Mouse (Mus musculus): Measurements from ENCODE around the gene Abcb10.
A peak's percentile ranks its signal among the peaks of the same experiment; 100 is the strongest.
"Not testable (repeated sequence)": the region's sequence is repeated elsewhere in the genome, so short reads cannot be mapped to it uniquely, and the experiment has no call there.

The Abcb10 gene

DNA sequence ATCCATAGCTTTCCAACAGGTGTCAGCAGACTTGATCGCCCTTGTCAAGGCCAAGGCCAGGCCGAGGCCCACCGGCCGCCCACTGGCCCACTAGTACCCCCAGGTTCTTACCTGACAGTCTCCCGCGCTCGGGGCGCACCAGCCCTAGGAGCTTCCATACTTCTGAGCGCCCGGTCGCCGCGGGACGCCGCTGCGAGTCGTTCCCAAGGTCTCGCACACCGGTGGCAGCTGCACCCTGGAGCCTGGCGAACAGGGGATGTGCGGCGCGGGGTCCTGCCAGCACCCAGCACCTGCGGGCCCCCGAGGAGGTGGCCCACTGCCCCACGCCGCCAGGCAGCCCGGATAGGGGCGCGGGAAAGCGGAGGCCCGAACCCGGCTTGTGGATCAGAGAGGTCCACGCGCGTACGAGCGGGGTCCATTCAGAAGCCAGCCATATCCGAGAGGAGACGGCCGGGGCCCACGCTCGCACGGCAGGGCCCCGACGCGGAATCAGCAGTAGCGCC is 580 bp downstream of the Abcb10 start:
- DNase-seq (ENCODE audit: low read depth in 1 of 2, low spot score in 2 of 2) = peak in 1 of 2 experiments; percentile 2

DNA sequence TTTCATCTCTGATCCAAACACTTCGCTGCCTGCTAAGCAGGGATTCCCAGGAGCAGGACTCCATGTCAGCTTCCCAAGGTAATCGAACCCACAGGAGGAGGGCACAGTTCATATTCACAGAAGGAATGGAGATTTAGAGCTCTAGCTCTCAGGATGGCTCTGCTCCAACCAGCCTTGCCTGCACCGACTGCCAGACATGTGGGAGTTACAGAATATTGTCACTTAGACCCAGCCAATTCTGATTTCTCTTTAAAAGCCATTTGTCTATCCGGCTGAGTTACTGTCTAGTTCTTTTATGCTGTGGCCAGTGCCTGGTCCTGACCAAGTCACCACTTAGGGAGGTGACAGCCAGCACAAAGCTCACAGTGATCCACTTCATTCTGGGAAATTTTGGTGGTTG is 1.2 kb downstream of the Abcb10 start:
- no peak for DNase-seq (ENCODE audit: low read depth in 1 of 2, low spot score in 2 of 2)

DNA sequence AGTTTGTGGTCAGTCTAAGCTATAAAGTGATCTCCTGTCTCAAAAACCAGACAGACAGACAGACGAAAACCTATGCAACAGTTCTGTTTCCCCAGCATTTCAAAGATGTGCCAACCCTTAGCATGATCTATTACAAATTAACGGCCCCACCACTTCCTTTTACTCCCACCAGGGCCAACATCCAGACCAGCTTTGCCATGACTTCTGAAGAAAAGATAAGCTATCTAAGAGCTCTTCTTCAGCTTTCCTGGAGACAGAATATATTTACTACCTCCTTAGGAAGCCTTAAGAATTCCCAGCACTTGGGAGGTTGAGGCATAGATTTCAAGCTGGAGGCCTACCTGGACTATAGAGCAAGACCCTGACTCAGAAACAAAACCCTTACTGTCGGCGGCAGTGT is 2.7 kb downstream of the Abcb10 start:
- no peak for DNase-seq (ENCODE audit: low read depth in 1 of 2, low spot score in 2 of 2)

DNA sequence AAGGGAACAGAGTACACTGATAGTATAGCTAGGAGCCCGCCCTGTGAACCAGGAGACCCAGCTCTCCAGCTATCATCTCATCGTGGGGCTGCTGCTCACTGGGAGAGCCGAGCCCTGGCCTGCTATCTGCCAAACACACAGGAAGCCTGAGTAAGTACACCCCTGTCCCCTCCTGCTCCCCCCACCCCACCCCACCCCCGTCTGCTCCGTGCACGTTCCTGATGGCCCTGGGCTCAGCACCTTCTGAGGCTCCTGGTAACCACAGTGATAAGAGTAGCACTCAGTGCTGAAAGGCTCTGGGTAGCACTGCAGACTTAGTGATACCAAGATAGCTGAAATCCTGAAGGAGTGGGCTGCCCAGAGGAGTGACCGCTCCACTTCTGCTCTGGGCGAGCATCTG is 4.0 kb downstream of the Abcb10 start:
- no peak for DNase-seq (ENCODE audit: low read depth in 1 of 2, low spot score in 2 of 2)

DNA sequence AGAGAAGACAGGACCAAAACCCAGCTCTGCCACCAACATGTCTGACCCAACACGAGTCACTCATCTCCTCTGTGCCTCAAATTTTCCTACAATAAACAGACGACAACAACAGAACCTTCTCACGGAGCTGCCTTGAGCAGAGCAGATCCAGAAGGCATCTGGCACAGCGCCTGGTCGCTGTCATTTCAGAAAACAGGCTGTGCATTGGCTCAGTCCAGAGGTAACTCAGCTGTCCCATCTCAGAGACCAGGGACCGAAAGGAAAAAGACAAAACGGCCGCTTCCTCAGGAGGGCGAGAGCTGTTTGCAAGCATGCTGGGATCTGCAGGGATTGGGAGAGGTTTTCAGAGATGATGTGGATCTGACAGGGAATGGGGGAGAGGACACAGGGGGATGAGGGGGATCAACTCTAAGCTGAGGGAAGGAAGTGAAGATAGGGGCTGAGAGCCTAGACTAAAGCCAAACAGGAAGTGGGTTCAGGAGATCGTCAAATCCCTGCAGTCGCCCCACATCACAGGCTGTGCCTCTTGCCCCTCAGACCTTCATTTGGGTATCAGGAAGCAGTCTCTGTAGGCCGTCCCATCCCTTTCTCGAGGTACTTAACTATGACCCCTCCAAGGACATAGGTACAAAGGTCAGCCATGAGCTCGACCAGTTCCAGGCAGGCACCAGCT is 4.6 kb downstream of the Abcb10 start:
- no peak for DNase-seq (ENCODE audit: low read depth in 1 of 2, low spot score in 2 of 2)

DNA sequence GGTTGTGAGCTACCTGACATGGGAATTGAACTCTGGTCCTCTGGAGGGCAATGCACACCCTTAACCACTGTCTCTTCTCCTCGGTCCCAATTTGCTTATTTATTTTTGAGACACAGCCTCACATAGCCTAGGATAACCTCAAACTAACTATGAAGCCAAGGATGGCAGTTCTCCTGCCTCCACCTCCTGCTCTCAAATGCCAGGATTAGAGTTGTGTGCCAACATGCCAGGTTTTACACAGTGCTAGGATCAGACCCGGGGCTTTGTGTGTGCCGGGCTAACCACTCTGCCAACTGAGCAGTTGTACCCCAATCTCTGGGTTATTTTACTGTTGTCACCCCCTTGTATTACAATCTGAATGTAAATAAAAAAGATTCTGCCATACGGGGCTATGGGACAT is 5.4 kb downstream of the Abcb10 start:
- DNase-seq (ENCODE audit: low read depth in 1 of 2, low spot score in 2 of 2) = no peak

DNA sequence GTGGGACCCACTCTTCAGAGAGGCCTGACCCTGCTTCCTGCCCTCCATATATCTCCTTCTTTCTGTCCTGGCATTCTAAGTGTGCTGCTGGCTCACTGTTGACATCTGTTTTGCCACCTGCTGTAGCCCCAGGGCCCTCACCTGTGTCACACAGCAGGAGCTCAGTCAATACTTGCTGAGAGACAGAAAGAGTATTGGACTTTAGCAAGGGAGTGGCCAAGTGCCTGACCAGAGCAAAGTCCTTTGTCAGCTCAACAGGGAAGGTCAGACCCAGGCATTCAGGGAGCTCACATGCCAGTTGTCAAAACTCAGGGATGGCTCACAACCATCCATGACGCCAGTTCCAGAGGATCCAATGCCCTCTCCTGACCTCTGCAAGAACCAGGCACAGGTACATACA is 9.4 kb downstream of the Abcb10 start:
- no peak for DNase-seq (ENCODE audit: low read depth in 1 of 2, low spot score in 2 of 2)

DNA sequence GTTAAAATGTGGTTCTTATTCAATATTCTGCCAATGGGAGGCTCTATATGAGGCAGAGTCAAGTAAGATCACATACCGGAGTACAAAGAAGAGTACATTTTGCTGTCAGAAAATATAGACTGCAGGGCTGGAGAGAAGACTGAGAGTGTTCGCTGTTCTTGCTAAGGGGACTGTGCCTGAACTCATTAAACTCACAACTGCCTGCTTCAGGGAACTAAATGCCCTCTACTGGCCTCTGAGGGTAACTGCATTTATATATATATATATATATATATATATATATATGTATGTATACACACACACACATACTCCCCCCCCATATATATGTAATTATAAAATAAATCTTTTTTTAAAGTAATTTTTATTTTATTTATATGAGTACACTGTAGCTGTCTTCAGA is 16.0 kb downstream of the Abcb10 start:
- DNase-seq (ENCODE audit: low read depth in 1 of 2, low spot score in 2 of 2) = no peak

DNA sequence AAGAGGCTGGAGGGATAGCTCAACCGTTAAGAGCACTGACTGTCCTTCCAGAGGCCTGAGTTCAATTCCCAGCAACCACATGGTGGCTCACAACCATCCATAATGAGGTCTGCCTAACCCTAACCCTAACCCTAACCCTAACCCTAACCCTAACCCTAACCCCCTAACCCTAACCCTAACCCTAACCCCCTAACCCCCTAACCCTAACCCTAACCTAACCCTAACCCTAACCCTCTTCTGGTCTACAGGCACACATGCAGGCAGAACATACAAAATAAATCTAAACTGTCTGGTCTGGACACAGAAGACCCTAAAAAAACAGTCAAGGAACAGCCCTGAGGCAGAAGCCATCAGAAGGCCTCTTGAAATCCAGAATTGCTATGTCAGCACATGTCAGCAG is 21.6 kb downstream of the Abcb10 start:
- DNase-seq (ENCODE audit: low read depth in 1 of 2, low spot score in 2 of 2) = no peak

DNA sequence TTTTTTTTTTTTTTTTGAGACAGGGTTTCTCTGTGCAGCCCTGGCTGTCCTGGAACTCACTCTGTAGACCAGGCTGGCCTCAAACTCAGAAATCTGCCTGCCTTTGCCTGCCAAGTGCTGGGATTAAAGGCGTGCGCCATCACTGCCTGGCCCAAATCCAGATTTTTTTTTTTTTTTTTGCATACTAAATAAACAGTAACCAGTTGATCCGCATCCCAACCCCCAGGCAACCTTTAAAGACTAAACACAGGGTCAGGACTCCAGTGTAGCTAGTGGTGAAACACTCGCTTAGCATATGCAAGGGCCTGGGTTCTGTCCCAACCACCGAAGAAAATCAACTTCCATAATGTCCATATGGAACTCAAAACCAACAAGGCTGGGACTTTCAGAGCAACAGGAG is 22.4 kb downstream of the Abcb10 start:
- DNase-seq (ENCODE audit: low read depth in 1 of 2, low spot score in 2 of 2) = not testable (repeated sequence)

DNA sequence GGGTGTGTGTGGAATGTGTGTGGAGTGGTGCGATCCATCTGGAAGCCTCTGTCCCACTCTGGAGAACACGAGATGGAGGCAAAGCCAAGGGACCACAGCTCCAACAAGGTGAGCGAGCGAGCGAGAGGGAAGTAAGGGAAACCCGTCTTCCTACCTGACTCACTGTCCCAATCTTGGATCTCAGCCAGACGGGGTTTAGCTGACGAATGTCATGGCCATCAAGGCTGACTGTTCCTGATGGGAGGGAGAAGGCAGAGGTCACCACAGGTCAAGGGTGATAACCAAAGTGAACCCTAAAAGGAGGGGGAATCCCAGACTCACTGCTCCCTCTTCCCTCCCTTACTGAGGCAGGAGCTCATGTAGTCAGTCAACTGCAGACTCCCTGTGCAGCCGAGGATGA is 22.9 kb downstream of the Abcb10 start:
- DNase-seq (ENCODE audit: low read depth in 1 of 2, low spot score in 2 of 2) = no peak

DNA sequence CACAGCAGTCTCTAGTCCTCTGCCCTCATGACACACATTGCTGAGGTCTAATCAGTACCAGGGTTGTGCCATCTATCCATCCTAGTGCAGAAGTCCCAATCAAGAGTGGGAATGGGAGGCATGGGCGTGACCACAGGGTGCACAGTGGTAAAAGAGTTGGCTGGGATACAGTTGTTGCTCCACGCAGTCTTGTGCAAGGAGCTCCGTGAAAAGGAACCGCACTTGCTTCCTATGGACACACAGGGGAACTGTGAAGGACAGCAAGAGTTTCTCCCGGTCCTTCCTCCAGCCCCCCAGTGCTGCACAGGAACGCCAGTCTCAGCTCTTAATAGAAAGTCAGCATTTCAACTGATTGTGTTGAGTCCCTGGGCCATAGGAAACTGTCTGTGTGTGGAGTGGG is 23.4 kb downstream of the Abcb10 start:
- no peak for DNase-seq (ENCODE audit: low read depth in 1 of 2, low spot score in 2 of 2)

DNA sequence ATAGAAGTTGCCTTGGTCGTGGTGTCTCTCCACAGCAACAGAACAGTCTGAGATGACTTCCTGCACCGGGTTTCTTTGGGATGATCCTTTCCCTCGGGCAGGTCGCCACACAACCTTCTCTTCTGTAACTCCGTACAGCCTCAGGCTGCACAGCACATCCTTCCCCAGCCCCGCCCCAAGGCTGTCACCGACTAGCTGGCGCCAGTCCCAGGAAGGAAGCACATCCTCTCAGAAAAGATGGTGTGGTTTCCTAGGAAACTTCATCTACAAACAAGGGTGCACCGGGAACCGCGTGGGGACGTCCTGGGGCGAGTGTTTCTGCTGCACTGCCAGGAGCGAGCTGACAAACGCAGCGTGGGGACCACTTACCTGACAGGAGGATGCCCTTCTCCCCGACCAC is 24.8 kb downstream of the Abcb10 start:
- no peak for DNase-seq (ENCODE audit: low read depth in 1 of 2, low spot score in 2 of 2)

DNA sequence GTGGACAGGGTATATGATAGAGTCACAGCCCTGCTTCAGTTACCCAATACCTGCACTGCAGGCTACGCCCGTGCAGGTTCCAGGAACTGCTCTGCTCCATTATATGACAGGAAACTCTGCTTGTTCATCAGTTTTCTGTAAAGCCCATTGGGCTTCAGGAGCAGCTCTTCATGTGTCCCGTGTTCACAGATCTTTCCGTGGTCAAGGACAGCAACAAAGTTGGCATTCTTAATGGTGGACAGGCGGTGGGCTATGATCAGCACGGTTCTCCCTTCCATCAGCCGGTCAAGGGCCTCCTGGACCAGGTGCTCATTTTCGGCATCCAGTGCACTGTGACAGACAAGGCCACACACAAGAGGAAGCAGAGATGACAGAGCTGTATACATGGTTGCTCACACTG is 28.7 kb downstream of the Abcb10 start:
- DNase-seq (ENCODE audit: low read depth in 1 of 2, low spot score in 2 of 2) = no peak

DNA sequence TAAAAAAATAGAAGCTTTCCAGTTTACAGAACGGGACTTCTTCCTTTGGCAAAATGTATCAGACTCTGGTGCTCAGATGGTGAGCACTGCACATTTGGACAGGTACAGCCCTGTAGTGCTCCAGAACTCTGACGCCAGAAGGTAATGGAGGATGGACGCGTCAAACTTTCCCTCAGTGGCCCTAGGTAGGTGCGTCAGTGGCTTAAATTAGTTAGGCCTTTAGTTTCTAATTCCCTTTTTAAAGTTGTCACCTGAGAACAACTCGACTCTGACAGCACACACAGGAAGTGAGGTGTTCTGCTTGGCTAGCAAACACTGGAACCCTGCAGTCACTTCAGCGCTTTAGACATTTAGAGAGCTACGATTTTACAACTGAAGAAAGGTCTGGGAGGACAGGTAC is 29.2 kb downstream of the Abcb10 start:
- DNase-seq (ENCODE audit: low read depth in 1 of 2, low spot score in 2 of 2) = no peak

DNA sequence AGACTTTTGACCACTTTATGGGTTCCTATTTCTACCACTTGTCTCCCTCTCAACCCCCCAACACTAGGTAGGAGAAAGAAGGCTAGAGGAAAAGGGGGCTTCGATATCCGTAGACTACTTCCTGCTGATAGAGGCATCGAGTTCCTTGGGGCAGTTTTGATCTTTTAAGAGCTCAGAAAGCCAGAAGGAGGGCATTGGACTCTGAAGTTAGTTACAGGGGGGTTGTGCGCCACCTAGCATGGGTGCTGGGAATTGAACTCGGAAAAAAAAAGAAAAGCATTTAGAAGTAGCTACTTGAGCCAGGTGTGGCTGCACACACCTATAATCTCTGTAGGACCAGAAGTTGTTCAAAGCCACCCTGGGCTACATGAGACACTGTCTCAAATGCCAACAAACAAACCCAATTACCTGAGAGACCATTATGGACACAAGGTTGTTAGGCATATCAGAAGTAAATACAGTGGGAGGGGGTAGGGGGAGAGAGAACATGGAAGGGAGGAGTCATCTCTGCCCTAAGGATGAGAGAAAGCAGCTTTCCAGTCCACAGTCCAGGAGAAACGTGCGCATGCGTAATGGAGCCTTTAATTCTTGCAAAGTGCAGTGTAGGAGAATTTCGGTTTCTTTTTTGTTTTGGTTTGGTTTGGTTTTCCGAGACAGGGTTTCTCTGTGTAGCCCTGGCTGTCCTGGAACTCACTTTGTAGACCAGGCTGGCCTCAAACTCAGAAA is 32.7 kb downstream of the Abcb10 start:
- peak in 1 of 2 experiments; percentile 37 for DNase-seq (ENCODE audit: low read depth in 1 of 2, low spot score in 2 of 2)

DNA sequence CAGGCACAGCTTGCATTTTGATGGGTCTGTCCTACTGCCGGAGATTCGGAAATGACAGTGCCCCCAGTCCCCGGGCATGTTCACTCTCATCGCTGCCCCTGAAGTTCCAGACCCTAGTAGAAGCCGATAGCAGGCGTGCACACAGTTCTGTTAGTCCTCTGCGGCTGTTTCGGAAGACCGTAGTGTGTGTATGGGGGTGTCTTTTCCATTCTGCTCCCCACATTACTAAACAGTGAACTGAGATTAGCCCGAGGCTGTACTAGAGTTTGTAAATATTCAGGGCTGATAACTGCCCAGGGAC is 33.3 kb downstream of the Abcb10 start:
- DNase-seq (ENCODE audit: low read depth in 1 of 2, low spot score in 2 of 2) = no peak

DNA sequence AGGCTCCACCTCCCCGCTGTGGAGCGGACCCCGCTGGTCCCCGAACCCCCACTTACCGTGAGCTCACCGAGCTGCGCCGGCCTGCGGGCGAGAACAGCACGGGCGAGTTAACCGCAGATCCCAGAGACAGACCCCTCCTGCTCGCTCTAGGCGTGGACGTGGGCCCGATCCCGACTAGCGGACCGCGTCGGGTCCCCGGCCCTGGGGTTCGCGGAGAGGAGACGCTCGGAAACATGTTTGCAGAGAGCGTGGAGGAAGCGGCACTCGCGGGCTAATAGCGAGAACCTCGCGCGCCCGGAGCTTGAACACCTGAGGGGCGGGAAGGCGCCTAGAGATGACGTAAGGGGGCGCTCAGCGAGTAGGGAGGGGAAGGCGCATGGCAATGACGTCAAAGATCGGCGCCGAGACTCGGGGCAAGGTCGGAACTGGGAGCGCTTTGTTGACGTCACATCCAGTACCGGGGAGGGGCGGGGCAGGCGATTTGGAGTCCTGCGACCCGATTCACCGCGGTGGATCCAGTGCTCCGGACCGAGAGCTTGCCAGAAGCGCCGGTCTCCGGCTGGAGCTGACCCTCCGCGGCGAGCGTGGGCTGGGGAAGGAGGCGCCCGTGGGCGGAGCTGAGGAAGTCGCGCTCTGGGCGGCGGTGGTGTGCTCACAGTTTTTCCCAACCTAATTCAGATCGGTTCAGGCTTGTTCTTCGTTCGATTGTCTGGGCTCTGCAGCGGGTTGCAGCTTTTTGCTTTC is 33.8 kb downstream of the Abcb10 start, which contains the start of gene Nup133:
Gene Nup133 (minus strand): TSS at position 324 of the 744 bp plus-strand sequence.
- DNase-seq (ENCODE audit: low read depth in 1 of 2, low spot score in 2 of 2) = peak; percentile 94 to 98

DNA sequence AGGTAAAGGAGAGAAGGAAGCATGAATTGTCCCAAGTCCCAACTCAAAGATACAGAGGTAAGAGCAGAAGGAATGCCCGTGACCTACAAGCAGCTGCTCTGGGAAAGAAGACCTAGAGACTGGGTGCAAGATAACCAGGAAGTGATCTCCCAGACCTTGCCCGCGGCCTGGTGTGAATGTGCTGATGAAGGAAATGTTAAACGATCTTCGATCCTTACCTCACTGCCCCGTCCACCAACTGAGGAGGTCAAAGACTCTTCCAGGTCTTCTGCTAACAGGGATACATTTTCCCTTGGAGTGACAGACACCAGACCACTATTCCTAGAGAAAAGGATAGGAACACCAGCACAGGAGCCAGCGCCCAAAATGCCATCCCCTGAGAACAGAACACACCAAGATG is 53.9 kb downstream of the Abcb10 start:
- DNase-seq (ENCODE audit: low read depth in 1 of 2, low spot score in 2 of 2) = no peak

DNA sequence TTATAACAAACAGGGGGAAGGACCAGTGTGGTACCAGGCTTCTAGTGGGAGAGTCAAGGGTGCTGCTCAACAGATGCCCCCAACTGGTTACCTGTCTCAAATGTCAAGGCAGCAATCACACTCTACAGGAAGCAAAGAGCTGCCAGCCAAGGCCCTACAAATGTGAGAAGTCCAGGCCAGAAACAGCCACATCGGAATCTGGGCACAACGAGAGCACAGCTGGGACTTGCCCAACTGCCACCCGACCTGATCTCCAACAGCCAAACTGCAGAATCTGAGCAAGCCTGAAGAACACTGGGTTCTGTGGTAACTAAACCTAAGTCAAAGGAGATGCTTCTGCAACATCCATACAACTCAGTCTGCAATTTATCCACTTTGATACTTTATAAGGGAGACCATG is 57.3 kb downstream of the Abcb10 start:
- no peak for DNase-seq (ENCODE audit: low read depth in 1 of 2, low spot score in 2 of 2)

DNA sequence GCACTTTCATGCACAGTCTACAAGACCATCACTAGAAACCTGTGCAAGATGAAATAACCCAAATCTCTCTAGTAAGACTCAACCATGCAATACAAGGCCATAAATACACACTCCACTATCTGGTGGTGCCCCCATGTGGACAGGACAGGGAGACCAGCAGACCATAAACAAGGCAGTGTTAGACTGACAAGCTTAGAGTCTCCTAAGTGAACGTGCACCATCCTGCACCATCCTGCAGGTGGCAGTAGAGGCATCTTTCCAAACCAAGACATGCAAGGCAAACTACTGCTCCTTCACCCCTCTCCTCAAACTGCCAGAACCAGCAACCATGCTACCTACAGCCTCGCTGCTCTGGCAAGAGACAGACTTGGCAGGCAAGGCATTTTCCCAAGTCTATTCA is 58.2 kb downstream of the Abcb10 start:
- DNase-seq (ENCODE audit: low read depth in 1 of 2, low spot score in 2 of 2) = peak; percentile 38 to 47

DNA sequence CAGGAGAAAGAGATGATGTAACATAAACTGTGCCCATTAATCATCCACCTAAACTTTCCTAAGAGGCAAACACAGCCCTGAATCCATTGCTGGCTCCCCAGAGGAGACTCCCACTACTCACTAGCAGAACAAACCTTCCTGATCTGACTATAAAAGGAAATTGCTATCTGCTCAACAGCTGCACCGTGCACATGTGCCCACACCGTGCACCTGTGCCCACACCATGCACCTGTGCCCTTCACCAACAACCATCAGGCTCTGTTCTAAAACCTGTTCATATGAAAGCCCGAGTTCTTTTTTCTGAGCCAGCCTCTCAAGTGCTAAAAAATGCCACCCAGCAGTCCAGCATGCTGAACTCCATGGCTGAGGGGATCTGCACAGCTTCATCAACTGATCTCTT is 68.3 kb downstream of the Abcb10 start:
- DNase-seq (ENCODE audit: low read depth in 1 of 2, low spot score in 2 of 2) = no peak

All from monocyte, adult 2 months (primary cell).